Mouse (Mus musculus) cerebellum, adult 2 months (tissue): ENCODE results near the gene Slc51b.

Experiments used
- CTCF ChIP-seq: fragments of 200-500 bp; IDR thresholded peaks from 2 replicates; pipeline ENCODE4 v1.5.1; 2011; ENCODE audit warnings: low read depth, mild to moderate bottlenecking, control low read depth, low read length, moderate library complexity, borderline replicate concordance; ENCODE audit not compliant: insufficient read depth
- POLR2A ChIP-seq: fragments of 200-500 bp; IDR thresholded peaks from 2 replicates; pipeline ENCODE4 v1.6.1; 2011; ENCODE audit warnings: low read length, control low read depth, borderline replicate concordance; ENCODE audit not compliant: insufficient read depth

DNA sequence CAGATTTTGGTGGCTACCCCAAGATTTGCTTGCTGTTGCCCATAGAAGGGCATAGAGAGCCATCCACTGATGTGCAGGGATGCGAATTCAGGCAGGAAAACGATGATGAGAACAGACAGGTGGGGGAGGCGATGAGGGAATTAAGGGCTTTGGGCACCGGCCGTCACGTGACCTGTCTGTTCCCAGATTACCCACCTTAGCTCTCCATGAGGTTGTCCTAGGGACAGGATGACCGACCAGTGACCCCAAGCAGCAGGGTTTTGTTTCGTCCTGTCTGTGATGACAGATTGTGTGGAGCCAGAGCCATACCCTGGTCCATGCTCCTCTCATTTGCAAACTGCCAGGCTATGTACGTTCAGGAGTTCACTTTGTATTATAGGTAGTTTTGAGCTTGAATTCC lies 59.1 kb downstream of the Slc51b start:
- TF ChIP-seq CTCF (no peak), POLR2A (no peak)
